Mouse (Mus musculus): ENCODE measurements around the gene Duoxa2.

Gene Duoxa2

DNA sequence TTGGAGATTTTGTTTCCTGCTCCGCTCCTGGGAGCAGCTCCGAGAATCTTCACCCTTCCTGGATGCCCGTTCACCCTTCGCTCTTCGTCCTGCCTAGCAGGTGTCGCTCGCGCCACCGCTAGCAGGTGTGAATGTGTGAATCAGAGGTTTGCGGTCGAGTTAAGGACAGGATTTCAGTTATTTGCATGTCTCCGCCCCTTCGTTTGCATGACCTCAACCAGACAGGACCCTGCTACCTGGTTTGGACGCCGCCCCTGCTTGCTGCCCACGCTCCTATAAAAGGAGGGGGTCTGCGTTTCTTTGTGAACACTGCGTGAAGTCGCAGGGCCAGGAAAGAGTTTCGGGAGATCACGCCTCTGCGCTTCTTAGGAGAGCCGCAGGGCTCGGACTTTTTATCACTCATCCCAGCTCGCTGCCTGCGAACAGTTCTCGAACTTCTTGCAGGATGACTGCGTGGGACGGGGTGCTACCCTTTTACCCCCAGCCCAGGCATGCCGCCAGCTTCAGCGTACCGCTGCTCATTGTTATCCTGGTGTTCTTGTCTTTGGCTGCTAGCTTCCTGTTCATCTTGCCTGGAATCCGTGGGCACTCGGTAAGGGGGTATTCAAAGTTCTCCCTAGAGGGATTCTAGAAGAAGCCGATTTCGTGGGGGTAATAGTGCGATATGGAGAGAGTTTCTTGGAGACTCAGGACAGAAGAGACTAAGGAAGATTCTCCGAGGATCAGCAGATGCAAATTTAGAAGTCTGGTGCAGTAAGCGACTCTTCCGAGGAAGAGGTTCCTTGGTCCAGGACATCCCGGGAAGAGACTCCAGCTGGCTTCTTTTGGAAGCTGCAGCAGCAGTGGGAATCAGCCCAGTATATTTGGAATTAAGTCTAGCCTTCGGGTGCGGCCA lies at the start of gene Duoxa2:
TSS of gene Duoxa2 (plus strand) at position 305 of the 895 bp plus-strand sequence.
- peak; percentile 45 for DNase-seq (ENCODE audit: extremely low spot score)

DNA sequence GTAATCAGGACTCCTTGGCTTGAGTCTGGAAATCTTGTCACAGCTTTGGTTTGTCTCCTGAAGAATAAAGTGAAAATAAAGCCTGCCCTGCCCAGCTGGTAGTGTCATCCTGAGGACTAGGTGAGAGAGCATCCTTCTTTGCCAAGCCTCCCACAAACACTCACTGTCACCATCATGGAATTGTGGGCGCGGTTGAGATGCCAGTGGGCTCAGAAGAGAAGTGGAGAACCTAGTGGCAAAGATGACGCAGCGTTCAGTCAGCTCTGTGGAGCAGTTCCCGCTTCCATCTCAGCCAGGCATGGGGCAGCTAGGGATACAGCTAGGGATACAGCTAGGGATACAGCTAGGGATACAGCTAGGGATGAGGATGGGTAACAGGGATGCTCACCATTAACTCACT lies 42.7 kb upstream of the Duoxa2 start:
- DNase-seq (ENCODE audit: extremely low spot score) = no peak

DNA sequence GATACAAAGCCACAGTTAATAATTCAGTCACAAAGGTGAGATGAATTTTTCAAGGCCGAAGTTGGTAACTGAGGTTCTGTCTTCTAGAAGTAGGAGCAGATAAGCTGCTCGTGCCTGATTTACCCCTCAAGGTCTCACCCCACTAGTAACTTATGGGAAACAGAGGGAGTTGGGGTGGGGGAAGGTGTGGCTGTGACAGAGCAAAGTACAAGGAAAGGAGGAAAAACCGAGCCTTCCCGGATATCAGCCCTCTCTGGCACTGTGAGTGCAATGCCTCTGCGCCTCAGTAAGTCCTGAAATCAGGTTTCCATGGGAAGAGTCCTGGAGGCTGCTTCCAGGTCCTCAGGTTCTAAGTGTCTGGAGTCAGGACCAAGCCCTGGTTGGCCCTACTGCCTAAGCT lies 38.0 kb upstream of the Duoxa2 start:
- no peak for DNase-seq (ENCODE audit: extremely low spot score)

DNA sequence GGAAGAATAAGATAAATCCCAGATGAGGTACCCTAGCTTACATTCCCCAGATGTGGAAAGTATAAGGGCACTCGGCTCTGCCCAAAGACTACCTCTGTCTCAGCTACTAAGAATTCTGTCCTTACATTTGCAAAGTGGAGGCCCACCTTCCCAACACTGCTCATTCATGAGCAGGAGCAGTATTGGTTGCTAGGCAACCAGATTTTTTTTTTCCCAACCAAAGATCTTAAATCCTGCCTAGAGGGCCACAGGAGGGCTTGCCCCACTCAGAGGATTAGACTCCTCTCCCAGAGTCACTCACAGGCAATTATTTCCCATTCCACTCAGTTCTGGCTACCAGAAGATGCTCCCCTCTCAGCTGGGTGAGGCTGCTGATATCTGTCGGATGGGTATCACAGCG lies 34.0 kb upstream of the Duoxa2 start:
- DNase-seq (ENCODE audit: extremely low spot score) = peak; percentile 34

DNA sequence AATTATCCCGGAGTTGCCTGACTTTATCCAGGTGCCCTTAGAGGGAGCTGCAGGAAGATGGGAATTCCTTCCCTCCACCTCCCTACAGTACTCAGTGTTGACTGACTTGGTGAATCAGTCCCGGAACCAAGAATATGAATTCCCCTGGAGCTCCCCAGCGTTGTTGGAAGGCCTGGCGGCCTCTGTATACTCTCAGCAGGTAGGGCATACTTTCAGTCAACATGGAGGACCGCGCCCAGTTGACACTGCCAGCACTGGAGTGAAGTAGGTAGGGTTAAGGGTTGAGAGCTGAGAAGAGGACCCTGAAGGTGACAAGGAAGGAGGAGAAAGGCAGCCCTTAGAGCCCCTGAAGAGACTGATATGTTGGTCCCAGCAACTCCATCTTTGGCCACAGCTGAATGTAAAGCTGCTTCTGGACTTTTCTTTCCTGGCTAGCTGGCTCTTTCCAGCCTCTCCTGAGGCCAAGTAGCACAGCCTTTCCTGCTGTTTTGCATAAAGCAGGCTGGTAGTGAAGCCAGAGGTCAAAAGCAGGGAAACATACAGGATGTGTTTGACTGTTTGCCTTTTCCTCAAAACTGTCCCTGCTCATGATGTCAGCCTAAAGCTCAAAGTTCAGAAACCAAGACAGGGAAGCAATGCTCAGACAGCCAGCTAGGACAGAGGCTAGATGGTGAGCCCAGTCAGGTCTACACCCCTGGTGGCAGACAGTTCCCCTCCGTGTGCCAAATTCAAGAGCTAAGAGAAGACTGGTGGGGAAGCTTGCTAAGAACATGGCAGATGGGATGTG lies 32.1 kb upstream of the Duoxa2 start:
- no peak for DNase-seq (ENCODE audit: extremely low spot score)

DNA sequence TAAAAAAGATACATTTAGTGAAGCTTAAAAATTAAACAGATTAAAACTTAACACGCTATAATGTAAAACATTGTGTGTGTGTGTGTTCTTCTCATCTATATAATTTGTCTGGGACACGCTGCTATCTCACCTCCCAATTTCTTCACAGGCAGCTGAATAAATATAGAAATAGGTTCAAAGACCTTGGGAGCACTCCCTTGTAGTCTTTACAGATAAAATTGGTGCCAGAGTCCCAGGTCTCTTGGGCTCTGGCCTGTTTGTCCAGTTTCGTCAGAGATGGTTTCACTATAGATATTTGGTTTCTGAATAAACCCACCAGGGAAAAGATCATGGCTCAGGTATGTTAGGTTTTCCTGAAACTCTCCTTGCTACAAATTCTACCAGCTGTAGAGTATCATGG lies 19.9 kb upstream of the Duoxa2 start:
- DNase-seq (ENCODE audit: extremely low spot score) = no peak

DNA sequence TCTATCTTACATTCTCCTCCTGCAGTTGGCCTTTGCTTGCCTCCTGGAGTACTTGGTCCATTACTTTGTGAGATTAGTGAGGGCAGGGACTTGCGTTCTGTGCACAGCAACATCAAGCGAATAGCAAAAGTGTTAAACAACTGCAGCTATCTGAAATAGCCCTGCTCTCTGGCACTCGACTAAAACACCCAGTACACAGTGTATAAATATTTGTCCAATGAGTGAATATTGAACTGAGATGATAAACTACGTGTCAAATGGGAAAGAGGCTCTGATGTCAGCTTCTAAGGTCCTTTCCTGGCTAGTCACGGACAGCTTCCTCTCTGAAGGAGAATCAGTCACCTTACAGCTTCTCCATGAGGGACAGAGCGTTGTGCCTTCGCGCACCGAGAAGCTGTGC lies 14.6 kb upstream of the Duoxa2 start:
- no peak for DNase-seq (ENCODE audit: extremely low spot score)

DNA sequence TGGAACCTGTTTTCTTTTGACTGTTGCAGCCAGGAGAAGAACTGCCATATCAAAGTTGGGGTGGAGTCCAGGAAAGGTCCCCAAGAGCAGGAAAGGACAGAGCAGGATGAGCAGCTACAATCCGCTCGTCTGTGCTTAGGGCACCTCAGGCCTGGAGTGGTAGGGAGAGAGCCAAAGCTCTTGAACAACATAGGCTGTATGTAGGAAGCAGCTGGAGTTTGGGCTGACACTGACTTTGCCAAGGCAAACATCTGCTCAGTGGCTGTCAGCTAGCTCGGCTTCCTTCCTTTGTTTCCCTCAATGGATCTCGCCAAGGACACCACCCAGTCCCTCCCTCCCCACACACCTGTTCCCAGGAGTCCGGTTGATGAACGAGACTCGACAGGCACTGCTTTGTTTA lies 12.6 kb upstream of the Duoxa2 start:
- no peak for DNase-seq (ENCODE audit: extremely low spot score)

DNA sequence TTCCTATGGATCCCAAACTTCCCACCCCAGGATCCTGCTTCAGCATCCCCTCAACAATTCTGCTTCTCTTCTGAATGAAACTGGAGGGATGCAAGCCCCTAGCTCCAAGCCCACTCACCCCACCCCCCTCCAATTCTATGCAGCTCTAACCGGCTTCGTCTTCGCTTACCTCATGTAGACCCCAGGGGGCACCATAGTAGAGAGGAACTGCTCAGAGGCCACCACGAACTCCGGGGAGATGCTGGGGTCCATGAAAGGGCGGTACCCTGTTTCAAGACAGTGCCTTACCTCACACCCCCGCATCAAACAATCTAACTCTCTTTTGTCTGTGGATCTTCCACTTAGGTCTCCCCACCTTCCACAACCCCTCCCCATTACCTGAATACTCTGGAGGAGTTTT lies 3.8 kb upstream of the Duoxa2 start:
- DNase-seq (ENCODE audit: extremely low spot score) = peak; percentile 4

DNA sequence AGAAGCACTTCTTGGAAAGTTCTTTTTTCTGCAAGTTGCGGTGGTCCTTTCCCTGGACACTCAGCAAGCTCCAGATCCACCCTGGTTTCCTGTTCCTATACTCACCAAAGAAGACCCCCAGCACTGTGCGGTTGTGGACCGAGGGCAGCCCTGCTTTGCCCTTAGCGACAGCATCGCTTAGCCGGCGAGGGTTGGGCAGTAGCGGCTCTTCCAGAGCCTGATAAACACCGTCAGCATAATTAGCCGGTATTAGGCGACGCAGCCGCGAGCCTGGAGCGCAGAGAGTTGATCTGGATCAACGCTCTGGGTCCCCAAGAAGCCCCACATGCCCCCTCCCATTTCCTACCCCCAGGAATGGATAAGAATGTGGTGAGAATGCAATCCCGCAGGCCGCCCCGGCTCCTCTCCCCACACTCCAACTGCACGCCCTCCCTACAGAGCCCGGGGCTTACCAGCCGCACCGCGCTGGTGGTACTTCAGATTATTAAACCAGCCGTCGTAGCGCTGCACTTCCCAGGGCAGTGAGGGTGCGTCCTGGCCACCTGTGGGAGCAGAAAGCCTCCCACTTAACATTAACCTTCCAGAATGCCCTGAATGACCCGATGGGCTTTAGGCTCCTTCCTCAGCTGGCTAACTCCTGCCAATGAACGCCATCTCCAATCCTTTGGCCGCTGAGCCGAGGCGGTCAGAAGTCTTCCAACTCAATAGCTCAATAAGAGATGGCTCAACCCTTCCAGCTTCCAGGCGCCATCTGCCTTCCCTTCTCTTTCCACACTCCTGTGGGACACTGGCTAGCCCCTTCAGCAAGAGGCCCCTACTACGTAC lies 1.2 kb upstream of the Duoxa2 start:
- DNase-seq (ENCODE audit: extremely low spot score) = peak; percentile 36

DNA sequence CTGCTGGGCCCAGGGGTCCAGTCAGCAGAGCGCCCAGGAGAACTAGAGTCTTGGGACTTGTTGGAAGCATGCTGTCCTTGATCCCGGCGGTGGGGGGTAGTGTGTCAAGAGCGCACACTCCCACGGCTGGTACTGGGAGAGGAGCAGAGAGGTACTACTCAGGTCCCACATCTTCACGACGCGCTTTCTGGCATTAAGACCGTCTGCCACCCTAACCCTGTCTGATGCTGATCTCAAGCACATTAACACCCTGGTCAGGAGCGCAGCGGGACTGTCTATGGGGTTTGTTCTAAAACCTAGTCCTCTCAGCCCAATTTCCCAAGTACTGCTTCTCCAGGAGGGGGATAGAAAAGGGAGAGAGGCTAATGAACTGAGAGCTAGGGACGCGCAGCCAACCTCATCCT lies 602 bp upstream of the Duoxa2 start, which contains the start of gene Duox2:
TSS of gene Duox2 (minus strand) at position 354 of the 404 bp plus-strand sequence.
- no peak for DNase-seq (ENCODE audit: extremely low spot score)

DNA sequence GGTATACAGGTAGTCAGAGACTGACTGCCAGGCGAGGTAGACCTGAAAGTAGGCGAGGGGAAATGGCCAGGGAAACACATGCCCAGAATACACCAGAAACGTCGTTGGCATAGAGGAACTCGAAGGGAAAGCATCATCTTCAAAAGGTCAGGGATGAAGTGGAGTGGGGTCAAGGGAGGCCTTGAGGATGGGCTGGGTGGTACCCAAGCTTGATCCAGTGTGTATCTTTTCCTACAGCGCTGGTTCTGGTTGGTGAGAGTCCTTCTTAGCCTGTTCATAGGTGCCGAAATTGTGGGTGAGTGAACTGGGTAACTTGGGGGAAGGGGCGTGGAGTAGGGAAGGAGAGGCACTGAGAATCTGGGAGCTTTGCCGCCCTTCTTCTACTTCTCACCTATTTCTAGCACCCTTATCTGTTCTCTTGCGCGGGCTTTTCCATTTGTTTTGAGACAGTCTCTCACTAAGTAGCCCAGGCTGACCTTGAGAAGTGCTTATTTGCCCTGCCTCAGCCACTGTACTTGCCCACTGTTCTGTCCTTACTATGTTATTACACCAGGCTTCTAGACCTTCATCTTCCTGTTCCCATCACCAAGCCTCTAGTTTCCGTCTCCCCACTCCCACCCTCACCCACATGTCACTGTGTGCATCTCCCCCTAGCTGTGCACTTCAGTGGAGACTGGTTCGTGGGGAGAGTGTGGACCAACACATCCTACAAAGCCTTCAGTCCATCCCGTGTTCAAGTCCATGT lies 1.4 kb downstream of the Duoxa2 start:
- peak; percentile 11 for DNase-seq (ENCODE audit: extremely low spot score)

DNA sequence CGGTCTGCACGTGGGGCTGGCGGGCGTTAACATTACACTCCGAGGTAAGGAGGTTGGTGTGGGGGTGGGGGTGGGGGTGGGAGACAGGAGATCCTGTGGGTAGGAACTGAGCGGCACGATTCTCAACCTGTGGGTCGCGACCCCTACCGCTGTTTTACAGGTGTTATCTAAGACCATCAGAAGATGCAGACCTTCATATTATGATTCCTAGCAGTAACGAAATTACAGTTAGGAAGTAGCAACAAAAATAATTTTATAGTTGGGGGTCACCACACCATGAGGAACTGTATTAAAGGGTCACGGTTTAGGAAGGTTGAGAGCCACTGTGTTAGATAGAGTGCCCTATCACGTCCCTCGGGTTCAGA lies 1.9 kb downstream of the Duoxa2 start:
- DNase-seq (ENCODE audit: extremely low spot score) = no peak

DNA sequence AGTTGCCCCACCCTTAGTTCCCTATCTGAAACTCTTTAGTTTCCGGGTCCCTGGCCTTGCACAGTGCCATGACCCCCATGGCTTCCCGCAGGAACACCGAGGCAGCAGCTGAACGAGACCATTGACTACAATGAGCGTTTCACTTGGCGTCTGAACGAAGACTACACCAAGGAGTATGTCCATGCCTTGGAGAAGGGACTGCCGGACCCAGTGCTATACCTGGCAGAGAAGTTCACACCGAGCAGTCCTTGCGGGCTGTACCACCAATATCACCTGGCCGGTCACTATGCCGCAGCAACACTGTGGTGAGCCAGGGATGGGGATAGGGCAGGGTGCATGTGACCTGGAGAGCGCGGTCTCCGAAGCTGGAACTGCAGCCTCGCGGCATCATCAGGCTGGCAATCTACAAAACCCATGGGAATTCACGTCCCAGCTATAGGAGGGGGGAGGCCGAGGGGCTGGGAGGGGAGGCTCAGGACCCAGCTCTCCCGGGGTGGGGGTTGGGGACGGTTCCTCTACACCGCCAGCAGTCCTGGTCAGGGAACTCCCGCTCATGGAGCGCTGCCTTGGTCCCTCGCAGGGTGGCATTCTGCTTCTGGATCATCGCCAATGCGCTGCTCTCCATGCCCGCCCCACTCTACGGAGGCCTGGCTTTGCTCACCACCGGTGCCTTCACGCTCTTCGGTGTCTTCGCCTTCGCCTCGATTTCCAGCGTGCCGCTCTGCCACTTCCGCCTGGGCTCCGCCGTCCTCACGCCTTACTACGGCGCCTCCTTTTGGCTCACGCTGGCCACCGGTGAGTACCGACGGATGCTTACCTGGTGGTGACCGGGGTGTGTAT lies 2.6 kb downstream of the Duoxa2 start:
- DNase-seq (ENCODE audit: extremely low spot score) = peak; percentile 37

DNA sequence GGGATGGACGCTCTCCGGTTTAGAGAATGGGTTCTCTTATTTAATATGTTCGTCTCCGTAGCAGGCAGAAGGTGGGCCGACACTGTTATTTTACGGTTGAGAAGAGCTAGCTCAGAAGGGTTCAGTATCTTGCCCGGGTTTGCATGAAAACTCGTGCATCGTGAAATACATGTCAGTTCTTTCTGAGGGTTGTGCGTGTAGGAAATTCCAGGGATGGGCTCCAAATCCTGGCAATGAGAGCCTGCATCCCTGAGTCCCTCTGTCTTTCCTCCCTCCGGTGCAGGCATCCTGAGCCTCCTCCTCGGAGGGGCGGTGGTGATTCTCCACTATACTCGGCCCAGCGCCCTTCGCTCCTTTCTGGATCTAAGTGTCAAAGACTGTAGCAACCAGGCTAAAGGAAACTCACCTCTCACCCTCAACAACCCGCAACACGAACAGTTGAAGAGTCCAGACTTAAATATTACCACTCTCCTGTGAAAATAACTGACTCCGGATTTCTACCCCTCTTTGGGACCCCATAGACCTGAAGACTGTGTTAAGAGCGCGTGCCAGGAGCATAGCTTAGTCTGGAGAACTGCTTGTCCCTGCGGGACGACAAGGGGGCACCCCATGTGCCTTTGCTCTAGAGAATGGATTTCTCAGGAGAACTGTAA lies 3.3 kb downstream of the Duoxa2 start:
- DNase-seq (ENCODE audit: extremely low spot score) = peak; percentile 2

DNA sequence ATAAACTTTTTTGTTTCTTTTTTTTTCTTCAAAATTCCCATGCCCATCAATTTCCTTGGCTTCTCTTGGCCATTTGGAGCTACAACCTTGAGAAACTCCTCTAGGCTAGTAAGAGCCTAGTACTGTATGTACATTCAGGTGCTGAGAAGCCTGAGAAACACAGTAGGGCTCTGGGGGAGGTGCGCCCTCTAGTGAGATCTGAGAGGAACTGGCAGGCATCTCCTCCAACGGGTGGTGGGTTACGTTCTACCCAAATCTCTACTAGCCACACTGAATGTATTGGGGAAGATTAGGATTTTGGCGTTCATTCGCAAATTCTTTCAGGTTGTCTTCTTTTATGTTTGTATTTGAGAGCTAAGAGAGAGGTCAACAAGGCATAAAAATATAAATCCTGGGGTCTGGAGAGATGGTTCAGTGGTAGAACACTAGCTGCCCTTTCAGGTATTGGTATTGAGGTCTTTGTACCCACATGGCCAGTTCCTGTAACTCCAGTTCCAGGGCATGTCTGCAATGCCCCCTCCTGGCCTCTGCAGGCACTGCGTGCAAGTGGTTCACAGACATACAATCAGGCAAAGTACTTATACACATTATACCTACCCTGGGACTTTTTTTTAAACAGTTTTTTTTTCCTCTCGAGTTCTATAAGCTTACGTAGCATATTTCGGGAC lies 4.0 kb downstream of the Duoxa2 start:
- peak; percentile 67 for DNase-seq (ENCODE audit: extremely low spot score)

DNA sequence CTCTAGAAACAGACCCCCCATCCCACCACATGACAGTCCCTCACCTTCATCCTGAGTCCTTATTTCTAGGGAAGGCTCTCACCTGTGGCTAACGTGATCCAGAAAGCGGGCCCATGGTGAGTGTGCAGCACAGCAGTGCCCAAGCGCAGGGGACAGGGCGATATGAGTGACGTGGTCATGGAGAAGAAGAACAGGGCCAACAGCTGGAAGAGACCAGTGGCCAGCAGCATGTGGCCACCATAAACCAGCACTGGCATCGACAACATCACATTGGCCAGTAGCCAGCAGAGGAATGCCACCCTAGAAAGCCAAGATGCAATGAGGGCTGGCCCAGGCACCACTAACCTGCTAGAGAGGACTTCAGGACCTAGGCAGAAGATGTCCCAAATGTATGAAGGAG lies 5.8 kb downstream of the Duoxa2 start:
- no peak for DNase-seq (ENCODE audit: extremely low spot score)

DNA sequence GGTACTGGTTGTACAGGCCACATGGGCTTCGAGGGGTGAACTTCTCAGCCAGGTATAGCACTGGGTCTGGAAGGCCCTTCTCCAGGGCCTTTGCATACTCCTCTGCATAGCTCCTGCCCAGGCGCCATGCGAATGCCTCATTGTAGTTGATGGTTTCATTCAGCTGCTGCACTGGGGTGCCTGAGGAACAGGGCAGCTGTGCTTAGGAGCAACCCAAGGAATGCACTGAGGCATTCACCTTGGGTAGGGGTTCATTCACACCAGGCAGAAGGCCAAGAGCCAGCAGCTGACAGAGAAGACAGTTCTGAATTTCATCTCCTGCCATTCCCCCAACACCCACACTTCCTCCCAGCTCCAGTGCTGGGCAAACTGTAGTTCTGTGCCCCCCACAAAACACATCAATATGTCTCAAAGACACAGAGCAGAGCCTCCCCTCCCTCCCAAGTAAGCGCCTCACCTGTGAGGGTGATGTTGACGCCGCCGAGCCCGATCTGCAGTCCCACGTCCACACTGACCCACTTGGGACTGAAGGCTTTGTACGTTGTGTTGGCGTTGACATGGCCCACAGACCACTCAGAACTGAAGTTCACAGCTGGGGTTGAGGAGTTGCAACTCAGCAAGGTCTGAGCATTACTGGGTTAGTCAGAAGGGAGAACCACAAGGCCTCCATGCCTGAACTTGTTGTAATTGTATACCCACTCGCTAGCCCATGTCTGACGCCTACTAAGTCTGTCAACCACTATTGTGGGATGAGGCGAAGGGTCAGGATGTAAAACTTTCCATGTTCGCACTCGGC lies 6.6 kb downstream of the Duoxa2 start:
- no peak for DNase-seq (ENCODE audit: extremely low spot score)

DNA sequence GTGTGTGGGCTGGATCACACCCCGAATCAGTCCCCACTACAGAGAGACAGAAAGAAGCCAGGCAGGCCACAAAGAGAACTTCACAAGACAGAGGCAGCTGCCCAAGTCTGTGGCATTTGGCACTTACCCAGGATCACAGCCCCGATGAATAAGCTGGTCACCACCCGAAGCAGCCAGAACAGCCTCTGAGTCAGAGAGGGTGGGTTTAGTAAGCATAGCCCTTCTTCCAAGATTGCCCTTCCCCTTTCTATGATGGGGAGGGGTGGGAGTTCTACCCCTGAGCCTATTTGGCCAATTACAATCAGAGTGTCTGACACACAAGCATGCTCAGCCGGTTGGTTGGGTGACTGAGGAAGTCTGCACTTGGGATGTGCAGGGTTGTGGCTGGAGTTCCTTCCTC lies 7.5 kb downstream of the Duoxa2 start:
- DNase-seq (ENCODE audit: extremely low spot score) = no peak
